Mouse (Mus musculus) gastrocnemius, postnatal 4 days (tissue): ENCODE measurements at regions not wholly inside any gene's neighbourhood (a gene's known extent, or its start where the extent isn't known, plus 50 kb on each side); places are given as distances from the start of the nearest gene placed in this dataset.
A peak's percentile ranks its signal among the peaks of the same experiment; 100 is the strongest.
"Not testable (repeated sequence)": the region's sequence is repeated elsewhere in the genome, so short reads cannot be mapped to it uniquely, and the experiment has no call there.

ENCODE experiments used
- DNase-seq, 2 experiments: peaks; one replicate each; pipeline ENCODE4 v3.0.0; 2021 to 2022; ENCODE audit warnings: low spot score in 2 of 2, mixed read lengths in 2 of 2

DNA sequence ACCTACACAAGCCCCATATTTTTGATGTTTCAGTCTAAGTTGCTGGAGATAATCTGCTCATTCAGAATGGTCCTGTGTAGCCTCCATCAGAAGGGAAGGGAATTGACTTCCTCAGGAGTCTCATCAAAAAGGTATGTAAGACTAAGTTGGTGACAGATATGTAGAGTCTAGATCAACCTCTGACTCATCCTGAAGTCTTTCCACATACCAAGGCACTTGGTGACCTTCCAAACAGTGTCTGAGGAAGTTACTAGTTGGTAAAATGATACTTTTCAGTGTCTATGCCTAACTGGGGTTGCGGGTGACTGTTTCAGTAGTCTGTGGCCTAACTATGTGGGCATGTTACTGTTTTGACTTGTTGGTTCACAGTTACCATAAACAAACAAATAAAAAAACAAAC lies 133.0 kb upstream of the Plcb4 start:
- DNase-seq, result no peak

DNA sequence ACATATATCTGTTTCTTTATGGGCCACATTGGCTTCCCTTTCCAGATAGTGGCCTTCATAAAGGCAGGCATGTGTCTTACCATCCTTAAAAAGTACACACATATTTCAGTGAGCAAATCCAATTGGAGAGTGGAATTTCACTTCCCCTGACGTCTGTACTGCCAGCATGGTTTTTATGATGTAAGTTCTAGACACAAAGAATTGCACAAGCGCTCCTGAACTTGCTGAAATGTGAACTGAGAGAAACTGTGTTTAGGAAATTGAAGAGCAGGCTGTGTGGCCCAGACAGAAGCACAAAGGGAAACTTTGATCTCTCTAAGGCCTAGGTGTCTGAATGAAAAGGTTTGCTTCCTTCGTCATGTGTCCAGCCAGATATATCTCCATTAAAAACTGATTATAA lies 129.2 kb upstream of the Plcb4 start:
- DNase-seq, result no peak

GRCm38 (mm10) chr2:135536303-135536871 lies 122.4 kb upstream of the Plcb4 start:
- DNase-seq, result no peak

GRCm38 (mm10) chr2:135538022-135538421 lies 120.8 kb upstream of the Plcb4 start:
- peak in 1 of 2 experiments; percentile 11 for DNase-seq

- no peak for DNase-seq
Measured at GRCm38 (mm10) chr2:135541058-135541457, 117.8 kb upstream of the Plcb4 start.

DNA sequence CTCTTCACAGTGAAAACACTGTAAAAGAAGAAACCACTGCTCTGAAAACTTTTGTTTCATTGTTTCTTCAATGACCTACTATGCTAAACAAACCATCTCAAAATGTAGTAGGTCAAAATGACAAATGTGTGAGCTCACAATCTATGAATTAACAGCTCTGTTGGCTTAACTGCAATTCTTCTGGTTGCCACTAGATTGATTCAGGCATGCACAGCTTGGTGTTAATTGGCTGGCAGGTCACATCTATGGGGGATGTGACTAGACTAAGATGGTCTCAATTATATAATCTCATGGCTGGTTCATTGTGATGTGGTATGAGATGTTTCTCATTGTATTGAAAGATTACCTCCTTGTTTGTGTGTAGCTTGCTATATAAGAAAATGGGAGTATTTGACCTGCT lies 116.9 kb upstream of the Plcb4 start:
- DNase-seq, result no peak

GRCm38 (mm10) chr2:135544882-135545281 lies 113.9 kb upstream of the Plcb4 start:
- DNase-seq, result no peak

DNA sequence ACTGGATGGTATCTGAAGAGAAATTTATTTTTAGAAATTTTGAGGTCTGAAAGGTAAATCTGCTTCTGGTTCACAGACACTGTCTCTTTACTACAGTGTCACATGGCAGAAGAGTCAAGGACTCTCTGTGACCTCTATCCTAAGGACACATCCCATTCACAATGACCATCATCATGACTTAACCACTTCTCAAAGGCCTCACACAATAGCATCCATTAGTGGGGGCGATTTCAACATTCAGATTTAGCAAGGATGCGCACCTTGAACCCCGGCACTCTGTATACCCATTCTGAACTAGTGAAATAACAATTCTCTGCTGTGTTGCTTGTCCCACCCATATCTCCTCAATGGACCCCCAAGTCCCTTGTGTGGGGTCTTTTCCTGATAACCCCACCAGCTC lies 110.8 kb upstream of the Plcb4 start:
- DNase-seq, result no peak

GRCm38 (mm10) chr2:135553031-135553430 lies 105.8 kb upstream of the Plcb4 start:
- DNase-seq, result no peak

GRCm38 (mm10) chr2:135558026-135558425 lies 100.8 kb upstream of the Plcb4 start:
- DNase-seq, result not testable (repeated sequence)

DNA sequence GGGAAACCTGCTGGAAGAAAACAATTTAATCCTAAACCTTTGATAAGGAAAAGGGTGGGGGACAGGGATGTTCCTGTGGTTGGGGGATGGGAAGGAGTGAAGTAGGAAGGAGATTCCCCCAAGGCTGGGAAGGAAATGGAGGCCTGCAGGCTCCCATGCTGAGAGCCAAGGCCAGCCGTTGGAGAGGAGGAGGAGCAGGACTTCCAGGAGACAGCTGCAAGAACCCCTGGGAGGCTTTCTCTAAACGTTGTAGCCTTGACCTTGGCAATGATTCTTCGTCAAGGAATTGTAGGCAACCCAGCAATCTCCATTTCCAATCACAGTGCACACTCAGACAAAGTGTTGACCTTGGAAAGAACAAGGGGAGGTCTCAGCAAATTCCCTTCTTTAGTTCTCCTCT lies 99.5 kb upstream of the Plcb4 start:
- DNase-seq, result no peak

GRCm38 (mm10) chr2:135559933-135560710 lies 98.7 kb upstream of the Plcb4 start:
- DNase-seq, result no peak

DNA sequence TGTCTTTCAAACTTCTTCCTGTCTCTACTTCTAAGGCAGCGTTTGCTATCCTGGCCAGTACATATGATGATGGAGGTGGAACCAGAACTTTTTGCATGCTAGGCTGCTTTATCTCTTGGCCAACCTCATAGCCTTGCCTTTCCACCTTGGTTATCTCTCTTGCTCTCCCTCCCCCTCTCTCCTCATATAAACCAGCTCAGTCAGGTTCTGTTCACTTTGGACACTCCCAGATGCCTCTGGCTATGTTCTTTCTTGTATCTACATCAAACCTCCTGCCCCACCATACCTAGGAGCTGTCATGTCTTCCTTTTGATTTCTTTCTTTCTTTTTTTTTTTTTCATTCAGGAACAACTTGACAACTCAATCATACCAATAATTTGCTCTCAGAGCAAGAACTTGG lies 98.0 kb upstream of the Plcb4 start:
- DNase-seq, result no peak

DNA sequence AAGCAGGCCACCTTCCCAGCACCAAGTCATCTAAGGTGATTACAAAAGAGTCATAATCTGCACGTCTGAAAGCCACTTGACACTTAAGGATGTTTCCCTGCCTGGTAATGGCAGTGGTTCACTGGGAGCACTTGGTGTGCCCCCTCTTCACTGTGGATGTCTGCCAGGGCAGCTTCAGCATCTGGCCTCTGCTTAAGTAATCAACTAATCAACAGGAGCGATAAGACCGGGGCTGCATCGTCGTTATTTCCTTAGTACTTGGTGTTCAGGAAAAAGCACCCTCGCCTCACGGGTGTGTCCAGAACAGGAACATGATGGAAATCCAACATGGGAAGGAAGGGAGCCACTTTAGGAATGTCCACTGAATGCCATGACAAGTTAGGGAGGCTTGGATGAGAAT lies 97.1 kb upstream of the Plcb4 start:
- DNase-seq, result no peak

- DNase-seq, result peak in 1 of 2 experiments; percentile 54
Measured at GRCm38 (mm10) chr2:135562140-135562890, 96.5 kb upstream of the Plcb4 start.

DNA sequence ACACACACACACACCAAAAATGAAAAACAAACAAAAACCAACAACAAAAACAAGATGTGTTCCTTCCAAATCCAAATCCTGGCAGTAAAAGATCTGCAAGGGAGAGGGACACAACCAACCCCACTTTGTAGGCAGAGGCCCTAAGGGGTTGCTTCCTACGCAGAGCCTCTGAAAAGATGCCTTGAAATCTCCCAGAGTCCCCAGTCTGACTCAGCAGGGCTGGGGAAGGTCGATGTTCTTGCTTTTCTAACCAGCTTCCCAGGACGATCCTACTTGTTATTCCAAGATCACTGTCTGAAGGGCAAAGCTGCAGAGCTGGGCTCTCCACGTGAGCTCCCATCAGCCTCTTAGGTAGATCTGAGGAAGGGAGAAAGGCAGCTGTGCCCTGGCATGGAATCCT lies 94.6 kb upstream of the Plcb4 start:
- DNase-seq, result no peak

DNA sequence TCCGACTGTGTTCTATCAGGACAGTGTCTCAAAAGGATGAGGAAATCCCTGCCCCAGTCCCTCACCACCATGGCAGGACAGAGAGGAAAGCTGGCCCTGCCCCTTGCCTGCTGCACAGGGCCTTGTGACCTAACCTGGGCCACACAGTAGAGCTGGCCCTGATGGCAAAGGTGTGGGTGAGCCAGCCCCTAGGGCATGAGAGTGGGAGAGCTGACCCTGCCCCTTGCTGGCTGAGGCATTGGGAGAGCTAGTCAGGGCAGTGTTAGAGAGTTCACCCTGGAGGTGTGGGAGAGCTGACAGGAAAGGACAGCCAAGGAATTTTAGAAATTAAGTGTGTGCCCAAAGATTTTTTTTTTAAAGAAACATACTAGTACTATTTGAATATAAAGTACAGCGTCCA lies 90.5 kb upstream of the Plcb4 start:
- no peak for DNase-seq

DNA sequence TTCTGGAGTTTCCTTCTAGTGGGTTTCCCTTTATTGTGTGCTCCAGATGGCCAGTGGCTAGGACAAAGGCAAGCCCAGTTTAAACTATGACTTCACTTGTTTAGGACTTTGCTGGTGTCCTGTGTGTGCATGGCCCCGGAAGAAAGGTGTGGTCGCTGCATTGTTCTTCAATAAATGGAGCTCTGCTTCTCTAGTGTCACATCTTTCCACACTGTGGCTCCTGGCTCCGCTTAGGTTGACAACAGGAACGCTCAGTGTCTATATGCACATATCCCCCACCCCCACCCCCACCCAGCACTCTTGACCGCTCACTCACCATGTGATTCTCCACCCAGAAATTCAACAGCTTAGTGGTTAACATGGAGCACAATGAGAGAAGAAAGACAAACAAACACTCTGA lies 87.2 kb upstream of the Plcb4 start:
- no peak for DNase-seq

DNA sequence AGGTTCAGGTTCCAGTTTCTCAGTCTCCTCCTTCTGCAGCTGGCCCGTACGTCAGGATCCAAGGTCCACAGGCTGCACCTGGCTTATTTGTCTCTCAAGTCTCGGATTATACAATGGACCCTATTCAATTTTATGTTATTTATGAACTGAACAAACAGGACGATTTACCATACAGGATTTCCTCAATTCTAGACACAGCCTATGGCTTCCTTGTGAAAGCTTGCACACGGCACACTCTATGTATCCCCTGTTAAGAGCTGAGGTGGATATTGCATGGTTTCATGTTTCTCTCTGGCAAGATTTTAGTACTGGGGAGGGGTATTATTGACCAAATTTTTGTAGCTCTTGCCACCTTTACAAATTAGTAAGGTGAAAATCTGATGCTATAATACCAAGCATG lies 81.6 kb upstream of the Plcb4 start:
- no peak for DNase-seq

GRCm38 (mm10) chr2:135578135-135578534 lies 80.7 kb upstream of the Plcb4 start:
- no peak for DNase-seq

GRCm38 (mm10) chr2:135579514-135579913 lies 79.3 kb upstream of the Plcb4 start:
- DNase-seq, result no peak

GRCm38 (mm10) chr2:135580051-135580450 lies 78.8 kb upstream of the Plcb4 start:
- DNase-seq, result no peak
